Mouse (Mus musculus): ENCODE data around the gene Tapbp. TPM values are rescaled to one million over a fixed set of nuclear protein-coding genes. Genes with fewer than 3 reads are reported as not detected.

Gene Tapbp
- total RNA-seq, 1 experiment from 2014 or later, result 79.8 TPM

DNA sequence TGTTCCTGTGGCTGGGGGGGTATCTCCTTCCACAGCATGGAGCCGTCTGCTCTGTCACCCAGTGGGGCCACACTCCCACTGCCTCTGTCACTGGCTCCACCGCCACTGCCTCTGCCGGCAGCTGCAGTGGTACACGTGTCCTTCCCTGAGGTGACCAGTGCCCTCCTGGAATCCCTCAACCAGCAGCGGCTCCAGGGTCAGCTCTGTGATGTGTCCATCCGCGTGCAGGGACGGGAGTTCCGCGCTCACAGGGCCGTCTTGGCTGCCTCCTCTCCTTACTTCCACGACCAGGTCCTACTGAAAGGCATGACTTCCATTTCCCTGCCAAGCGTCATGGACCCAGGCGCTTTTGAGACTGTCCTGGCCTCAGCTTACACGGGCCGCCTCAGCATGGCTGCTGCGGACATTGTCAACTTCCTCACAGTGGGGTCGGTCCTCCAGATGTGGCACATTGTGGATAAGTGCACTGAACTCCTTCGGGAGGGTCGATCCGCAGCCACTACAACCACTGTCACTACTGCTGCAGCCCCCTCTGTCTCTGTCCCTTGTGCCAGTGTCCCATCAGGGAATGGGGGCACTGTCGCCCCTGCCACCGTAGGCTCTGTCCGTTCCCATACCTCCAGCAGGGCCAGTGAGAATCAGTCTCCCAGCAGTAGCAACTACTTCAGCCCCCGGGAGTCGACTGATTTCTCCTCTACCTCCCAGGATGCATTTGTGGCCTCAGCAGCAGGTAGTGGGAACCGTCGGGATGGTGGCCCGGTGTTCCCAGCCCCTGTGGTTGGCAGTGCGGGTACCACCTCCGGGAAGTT, 1.4 kb downstream of the Tapbp start:
- ATAC-seq (replicated peaks in 1 of 2; ENCODE audit: insufficient read depth in 1 of 2, low FRiP score in 2 of 2, low TSS enrichment in 1 of 2, low read depth in 1 of 2, poor library complexity in 2 of 2, severe bottlenecking in 2 of 2), result no peak

DNA sequence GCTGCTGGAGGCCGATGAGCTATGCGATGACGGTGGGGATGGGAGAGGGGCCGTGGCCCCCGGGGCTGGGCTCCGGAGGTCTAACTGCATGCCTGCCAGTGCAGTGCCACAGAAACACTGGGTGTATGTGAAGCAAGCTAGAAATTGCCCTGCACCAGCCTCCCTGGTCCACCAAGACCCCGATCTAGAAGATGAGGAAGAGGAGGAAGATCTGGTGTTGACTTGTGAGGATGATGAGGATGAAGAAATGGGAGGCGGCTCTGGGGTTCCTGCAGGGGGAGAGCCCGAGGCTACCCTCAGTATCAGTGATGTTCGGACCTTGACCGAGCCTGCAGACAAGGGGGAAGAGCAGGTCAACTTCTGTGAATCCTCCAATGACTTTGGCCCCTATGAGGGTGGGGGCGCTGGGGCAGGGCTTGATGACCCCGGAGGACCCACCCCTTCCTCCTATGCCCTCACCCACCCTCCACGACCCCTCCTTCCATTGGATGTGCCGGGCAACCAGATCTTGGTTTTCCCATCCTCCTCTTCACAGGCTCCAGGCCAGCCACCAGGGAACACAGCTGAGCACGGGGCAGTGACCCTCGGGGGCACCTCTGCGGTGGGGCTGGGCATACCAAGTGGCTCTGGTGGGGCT, 2.1 kb downstream of the Tapbp start:
- ATAC-seq (replicated peaks in 1 of 2; ENCODE audit: insufficient read depth in 1 of 2, low FRiP score in 2 of 2, low TSS enrichment in 1 of 2, low read depth in 1 of 2, poor library complexity in 2 of 2, severe bottlenecking in 2 of 2), result no peak

DNA sequence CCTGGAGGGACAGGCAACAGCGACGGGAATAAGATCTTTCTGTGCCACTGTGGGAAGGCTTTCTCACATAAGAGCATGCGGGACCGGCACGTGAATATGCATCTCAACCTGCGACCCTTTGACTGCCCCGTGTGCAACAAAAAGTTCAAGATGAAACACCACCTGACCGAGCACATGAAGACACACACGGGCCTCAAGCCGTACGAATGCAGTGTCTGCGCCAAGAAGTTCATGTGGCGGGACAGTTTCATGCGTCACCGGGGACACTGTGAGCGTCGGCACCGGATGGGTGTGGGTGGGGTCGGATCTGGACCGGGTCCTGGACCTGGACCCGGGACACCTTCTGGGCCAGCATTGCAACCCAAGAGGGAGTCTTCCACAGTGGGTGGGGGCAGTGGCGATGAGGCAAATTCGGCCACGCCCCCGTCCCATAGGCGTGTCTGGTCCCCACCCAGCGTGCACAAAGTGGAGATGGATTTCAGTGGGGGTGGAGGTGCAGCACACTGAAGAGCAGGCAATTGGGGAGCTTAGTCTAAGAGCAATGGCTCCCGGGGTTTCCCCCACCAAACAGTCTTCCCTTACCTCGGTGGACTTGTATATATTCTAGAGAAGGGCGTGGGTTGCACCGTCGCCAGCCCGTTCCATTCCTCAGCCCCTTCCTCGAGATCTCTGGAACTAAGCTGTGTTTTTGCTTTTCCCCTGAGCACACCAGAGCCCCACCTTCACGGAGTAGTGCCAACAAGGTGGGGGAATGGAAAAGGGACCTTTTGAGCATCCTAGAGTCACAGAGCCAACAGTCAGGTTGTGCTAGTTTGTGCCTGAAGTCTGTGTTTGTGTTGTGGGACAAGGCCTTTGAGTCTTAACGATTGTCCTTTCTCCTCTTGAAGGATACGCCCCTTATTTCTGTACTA, 2.8 kb downstream of the Tapbp start:
- no peak for ATAC-seq (replicated peaks in 1 of 2; ENCODE audit: insufficient read depth in 1 of 2, low FRiP score in 2 of 2, low TSS enrichment in 1 of 2, low read depth in 1 of 2, poor library complexity in 2 of 2, severe bottlenecking in 2 of 2)

DNA sequence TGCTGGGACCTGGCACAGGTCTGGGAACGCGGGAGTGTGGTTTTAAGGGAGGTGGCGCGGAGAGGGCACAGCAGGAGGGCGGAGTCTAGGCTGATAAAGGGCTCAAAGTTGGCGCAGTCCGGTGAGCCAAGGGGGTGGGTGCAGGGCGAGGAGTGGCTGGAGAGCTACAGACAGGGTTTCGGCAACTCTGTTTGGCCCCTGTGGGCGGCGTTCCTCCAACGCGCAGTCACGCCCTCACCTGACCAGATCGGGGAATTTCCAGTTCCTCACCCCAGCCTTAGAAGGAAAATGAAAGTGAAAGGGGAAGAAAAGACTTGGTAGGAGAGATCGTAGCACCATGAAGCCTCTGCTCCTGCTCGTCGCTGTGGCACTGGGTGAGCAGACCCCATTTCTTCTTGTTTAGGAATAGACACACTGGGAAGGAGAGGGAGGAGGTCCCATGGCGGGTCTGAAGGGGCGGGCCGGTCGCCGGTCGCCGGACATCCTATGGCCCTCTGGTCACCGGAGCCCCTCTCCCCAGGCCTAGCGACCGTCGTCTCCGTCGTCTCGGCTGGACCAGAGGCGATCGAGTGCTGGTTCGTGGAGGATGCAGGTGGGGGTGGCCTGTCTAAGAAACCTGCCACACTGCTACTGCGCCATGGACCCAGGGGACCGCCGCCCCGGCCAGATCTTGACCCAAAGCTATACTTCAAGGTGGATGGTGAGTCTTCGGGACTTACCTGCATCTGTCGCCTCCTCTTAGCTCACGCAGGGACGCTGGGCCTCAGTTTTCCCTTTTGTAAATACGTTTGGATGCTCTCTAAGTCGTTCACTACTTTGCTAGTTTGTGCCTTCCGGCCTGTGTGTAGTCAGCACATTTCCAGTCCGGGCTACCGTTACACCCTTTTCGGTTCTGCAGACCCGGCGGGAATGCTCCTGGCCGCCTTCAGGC, 3.9 kb downstream of the Tapbp start:
- ATAC-seq (replicated peaks in 1 of 2; ENCODE audit: insufficient read depth in 1 of 2, low FRiP score in 2 of 2, low TSS enrichment in 1 of 2, low read depth in 1 of 2, poor library complexity in 2 of 2, severe bottlenecking in 2 of 2), result peak; percentile 61 to 70

DNA sequence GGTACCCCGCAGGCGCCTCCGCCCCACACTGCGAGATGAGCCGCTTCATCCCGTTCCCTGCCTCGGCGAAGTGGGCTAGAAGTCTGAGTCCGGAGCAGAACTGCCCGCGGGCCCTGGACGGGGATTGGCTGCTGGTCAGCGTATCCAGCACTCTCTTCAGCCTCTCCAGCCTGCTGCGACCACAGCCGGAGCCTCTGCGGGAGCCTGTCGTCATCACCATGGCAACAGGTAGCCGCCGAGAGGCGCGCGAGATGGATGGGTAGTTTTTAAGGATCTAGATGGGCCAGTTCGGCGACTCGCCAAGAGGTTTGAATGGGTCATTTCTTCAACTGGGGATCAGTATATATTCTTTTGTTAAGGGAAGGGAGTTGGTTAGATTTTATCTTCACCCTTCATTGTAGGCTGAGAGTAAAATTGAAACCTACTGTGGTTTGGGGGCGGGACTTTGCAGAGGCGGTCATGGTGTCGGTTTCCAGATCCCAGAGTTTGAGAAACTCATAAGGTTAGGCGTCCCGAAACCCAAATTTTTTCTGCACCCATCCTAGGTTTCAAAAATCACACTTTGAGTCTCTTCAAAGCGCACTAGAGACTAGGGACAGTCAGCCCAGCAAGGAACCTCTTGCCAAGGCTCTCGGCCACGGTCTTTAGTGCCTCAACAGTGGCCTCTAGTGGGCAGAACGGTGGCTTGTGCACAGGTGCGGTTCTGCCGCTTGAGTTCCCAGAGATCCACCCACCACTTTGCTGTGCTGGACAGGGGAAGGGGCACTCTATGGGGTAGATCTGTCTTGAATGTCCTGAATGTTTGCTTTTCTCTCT, 4.8 kb downstream of the Tapbp start:
- peak; percentile 30 to 48; a peak in 1 of 4 replicates for ATAC-seq (replicated peaks in 1 of 2; ENCODE audit: insufficient read depth in 1 of 2, low FRiP score in 2 of 2, low TSS enrichment in 1 of 2, low read depth in 1 of 2, poor library complexity in 2 of 2, severe bottlenecking in 2 of 2)

DNA sequence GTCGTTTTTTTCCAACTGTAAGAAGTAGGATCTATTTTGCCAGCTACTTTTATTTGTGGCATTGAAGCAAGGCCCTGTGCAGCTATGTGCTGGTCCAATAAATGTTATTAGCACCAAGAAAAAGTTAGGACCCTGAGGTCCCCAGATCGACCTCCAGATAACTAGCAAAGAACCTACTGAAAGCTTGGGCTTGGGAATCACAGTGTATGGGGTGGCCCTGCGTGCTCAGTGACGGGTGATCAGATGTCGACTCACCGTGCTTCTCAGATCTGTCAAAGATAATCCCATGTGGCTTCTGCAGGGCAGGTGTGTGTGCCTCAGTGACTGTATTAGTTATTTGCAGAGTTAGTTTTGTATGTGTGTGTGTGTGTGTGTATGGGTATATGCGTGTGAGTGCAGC, 5.7 kb downstream of the Tapbp start:
- no peak for ATAC-seq (replicated peaks in 1 of 2; ENCODE audit: insufficient read depth in 1 of 2, low FRiP score in 2 of 2, low TSS enrichment in 1 of 2, low read depth in 1 of 2, poor library complexity in 2 of 2, severe bottlenecking in 2 of 2)

DNA sequence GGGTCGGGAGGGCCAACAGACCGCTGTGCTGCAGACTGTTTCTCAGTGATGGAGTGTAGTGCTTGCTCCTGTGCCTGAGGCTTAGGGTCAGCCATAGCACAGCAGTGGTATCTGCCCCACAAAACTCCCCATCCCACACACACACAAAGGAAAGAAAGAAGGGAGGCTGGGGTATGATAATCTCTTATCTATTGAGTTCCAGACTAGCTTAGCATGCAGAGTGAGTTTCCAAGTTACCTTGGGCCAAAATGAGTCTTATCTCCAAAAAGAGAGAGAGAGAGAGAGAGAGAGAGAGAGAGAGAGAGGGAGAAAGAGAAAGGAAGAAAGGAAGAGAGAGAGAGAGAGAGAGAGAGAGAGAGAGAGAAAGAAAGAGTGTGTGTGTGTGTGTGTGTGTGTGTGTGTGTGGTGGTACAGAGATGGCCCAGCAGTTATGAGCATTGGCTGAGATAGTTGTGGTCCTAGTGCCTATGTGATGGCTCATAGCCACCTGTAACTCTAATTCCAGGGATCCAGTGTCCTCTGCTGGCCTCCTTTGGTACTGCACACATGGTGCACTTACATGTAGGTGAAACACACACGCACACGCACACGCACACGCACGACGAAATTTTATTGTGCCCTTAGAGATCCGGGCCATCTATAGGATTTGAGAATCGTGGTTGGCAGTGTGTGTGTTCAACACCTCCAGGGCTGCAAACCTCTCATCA, 9.0 kb downstream of the Tapbp start:
- no peak for ATAC-seq (replicated peaks in 1 of 2; ENCODE audit: insufficient read depth in 1 of 2, low FRiP score in 2 of 2, low TSS enrichment in 1 of 2, low read depth in 1 of 2, poor library complexity in 2 of 2, severe bottlenecking in 2 of 2)

DNA sequence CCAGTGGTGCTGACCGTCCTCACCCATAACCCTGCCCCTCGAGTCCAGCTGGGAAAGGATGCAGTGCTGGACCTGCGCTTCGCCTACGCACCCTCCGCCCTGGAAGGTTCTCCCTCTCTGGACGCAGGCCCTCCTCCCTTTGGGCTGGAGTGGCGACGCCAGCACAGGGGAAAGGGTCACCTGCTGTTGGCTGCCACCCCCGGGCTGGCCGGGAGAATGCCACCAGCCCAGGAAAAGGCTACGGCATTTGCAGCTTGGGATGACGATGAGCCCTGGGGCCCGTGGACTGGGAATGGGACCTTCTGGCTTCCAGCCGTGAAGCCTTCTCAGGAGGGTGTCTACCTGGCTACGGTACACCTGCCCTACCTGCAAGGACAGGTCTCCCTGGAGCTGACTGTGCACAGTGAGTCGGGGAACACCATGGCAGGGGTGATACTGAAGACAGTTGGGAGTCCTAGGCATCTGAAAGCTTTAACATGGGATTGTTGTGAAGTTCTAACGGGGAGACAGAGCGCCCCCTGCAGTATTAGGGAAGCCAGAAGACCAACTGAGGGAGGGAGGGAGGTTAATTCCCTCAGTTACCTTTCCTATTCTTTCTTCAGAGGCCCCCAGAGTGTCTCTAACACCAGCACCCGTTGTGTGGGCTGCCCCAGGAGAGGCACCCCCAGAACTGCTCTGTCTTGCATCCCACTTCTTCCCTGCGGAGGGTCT, 9.9 kb downstream of the Tapbp start:
- ATAC-seq (replicated peaks in 1 of 2; ENCODE audit: insufficient read depth in 1 of 2, low FRiP score in 2 of 2, low TSS enrichment in 1 of 2, low read depth in 1 of 2, poor library complexity in 2 of 2, severe bottlenecking in 2 of 2), result no peak

DNA sequence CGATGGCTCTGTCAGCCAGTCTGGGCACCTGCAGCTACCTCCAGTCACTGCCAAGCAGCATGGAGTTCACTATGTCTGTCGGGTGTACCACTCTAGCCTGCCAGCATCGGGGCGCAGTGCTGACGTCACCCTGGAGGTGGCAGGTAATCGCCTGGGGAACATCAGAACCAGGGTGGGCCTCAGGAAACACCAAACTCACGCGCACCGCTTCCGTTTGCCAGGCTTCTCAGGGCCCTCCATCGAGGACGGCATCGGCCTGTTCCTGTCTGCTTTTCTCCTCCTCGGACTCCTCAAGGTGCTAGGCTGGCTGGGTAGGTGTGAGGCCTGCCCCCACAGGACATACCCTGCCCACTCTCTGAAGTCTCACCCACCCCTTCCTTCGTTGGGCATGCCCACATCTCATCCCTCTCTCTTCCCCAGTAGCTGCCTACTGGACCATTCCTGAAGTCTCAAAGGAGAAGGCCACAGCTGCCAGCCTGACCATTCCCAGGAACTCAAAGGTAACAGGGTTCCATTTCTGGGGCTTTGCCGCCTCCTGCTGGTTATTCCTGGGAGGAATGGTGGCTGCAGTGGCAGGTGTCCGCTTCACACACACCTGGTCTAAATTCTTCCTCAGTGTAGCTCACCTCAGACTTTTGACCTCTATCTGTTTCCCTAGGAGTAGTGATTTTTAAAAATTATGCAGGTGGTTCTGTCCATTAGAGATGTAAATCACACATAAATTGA, 10.7 kb downstream of the Tapbp start:
- no peak for ATAC-seq (replicated peaks in 1 of 2; ENCODE audit: insufficient read depth in 1 of 2, low FRiP score in 2 of 2, low TSS enrichment in 1 of 2, low read depth in 1 of 2, poor library complexity in 2 of 2, severe bottlenecking in 2 of 2)

DNA sequence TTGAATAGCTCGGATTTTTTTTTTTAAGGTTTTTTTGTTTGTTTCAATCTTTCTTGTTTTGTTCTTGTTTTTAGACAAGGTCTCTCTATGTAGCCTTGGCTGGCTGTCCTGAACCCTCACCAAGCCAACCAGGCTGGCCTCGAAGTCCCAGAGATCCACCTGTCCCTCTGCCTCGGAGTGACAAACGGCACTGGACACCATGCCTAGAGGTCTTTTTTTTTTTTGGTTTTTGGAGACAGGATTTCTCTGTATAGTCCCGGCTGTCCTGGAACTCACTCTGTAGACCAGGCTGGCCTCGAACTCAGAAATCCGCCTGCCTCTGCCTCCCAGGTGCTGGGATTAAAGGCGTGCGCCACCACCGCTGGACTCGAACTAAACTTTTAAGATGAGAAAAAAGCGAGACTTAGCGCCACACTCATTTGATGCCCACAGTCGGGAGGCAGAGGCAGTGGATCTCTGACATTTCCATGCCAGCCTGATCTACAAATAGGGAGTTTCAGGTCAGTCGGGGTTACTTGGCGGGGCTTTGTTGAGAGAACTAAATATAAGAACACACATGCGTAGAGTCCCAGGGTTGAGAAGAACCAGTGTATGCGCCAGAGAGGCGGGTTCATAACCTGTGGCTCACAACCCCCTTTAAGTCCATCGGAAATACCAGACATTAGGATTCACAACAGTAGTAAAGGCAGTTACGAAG, 12.7 kb downstream of the Tapbp start:
- ATAC-seq (replicated peaks in 1 of 2; ENCODE audit: insufficient read depth in 1 of 2, low FRiP score in 2 of 2, low TSS enrichment in 1 of 2, low read depth in 1 of 2, poor library complexity in 2 of 2, severe bottlenecking in 2 of 2), result no peak

DNA sequence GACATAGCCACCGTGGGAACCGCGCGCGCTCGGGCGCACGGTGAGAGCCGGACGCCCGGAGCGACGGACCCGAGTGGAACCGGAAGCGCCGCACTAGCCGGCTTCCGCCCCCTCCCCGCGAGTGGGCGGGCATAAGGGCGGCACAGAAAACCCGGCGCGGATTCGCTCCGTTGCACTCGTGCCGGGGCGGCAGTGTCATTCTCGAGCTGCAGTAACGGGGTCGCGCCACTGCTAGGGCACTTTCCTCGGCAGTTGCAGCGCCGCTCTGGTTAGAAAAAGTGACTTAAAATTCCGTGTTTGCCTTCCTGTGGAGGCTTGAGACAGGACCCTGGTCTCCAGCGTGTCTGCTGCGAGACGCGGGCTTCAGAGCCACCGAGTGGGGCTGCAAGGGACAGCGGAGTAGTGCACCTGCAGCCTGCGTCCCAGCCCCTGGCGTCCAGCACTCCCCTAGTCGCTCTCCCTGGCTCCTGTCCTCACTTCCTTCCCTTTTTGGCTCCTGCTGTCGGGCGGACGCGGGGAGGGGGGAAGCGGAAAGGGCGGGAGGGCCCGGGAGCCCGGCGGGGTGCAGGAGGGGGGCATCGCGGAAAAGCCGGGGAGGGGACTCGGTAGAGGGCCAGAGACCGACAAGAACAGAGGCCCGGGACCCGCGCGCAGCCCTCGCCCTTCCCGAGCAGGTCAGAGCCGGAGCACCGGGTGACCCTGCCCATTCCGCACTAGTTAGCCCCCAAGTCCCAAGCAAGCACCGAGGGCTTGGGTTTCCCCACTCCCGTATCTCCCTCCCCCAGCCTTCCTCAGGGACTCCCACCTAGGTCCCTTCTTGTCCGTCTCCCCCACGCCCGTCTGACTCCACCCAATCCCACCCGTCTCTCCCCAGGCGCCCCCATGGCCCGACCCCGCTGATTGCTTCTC, 13.9 kb downstream of the Tapbp start, which contains the start of gene Rgl2:
Rgl2 (plus strand) TSS at position 173 of the 909 bp plus-strand sequence.
- peak; percentile 65 to 77 for ATAC-seq (replicated peaks in 1 of 2; ENCODE audit: insufficient read depth in 1 of 2, low FRiP score in 2 of 2, low TSS enrichment in 1 of 2, low read depth in 1 of 2, poor library complexity in 2 of 2, severe bottlenecking in 2 of 2)

DNA sequence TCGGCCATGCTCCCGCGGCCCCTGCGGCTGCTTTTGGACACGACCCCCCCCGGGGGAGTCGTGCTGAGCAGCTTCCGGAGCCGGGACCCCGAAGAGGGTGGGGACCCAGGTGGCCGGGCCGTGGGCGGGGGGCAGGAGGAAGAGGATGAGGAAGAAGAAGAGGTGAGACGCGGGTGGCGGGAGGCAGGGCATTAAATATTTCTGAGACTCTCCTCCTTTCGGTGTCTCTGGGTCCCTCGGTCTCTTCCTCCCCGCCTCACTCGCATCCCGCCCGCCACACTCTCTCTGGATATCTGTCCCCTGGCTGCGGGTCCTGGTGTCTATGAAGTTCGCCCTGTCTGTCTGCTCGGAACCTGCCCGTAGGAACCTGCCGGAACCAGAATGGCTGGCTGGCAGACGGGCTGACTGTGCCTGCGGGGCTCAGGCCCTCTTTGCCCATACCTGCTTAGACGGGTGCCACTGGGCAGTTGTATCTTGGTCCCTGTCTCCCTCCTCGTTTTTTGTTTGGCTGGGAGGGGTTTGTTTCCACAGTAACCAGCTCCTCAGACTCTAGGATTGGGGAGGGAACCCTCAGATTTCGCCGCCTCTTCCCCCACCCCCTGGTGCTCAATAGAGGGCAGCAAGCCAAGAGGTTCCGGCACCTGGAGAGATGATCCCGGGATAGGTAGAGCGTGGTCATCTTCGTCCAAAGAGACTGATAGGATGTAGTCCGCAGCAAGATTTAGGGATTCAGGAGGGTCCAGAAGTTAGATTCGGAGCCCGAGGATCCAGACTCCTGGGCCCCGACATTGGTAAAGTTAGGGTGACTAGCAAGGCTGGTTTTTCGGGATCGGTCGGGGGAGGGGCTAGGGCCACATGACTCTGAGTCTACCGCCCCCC, 14.8 kb downstream of the Tapbp start:
- ATAC-seq (replicated peaks in 1 of 2; ENCODE audit: insufficient read depth in 1 of 2, low FRiP score in 2 of 2, low TSS enrichment in 1 of 2, low read depth in 1 of 2, poor library complexity in 2 of 2, severe bottlenecking in 2 of 2), result no peak

Data from hematopoietic stem cell, adult 5-6 weeks (primary cell).